Mouse (Mus musculus) intestine, postnatal 0 days (tissue): ENCODE data around the gene Mepce. TPM values are rescaled to one million over a fixed set of nuclear protein-coding genes. Genes with fewer than 3 reads are reported as not detected.
A peak's percentile ranks its signal among the peaks of the same experiment; 100 is the strongest.

Experiments used
- ATAC-seq: fragments of 200-750 bp; cut with Nextera tagmentation; 2 replicates; pipeline ENCODE4 v1.8.0; 2017; ENCODE audit warnings: mild to moderate bottlenecking, moderate TSS enrichment, moderate library complexity
- H3K27ac ChIP-seq: fragments of 300-500 bp; sonication (generic); 2 replicates; pipeline ENCODE4 v1.5.1; 2014; ENCODE audit warnings: mild to moderate bottlenecking, low read depth, low read length, moderate library complexity
- H3K27me3 ChIP-seq: fragments of 300-500 bp; sonication (generic); replicated peaks from 2 replicates; pipeline ENCODE4 v1.6.1; 2014; ENCODE audit warnings: low read length, mixed read lengths; ENCODE audit not compliant: control insufficient read depth, insufficient read depth
- H3K36me3 ChIP-seq: fragments of 300-500 bp; sonication (generic); 2 replicates; pipeline ENCODE4 v1.6.1; 2014; ENCODE audit warnings: mild to moderate bottlenecking, moderate library complexity; ENCODE audit not compliant: control insufficient read depth, insufficient read depth
- H3K4me1 ChIP-seq: fragments of 300-500 bp; sonication (generic); replicated peaks from 2 replicates; pipeline ENCODE4 v1.6.1; 2014; ENCODE audit warnings: antibody characterized with exemption, low read length, mixed read lengths; ENCODE audit not compliant: control insufficient read depth, insufficient read depth
- H3K4me2 ChIP-seq: fragments of 300-500 bp; sonication (generic); replicated peaks from 2 replicates; pipeline ENCODE4 v1.6.1; 2014; ENCODE audit warnings: low read depth, mild to moderate bottlenecking, moderate library complexity
- H3K4me3 ChIP-seq: fragments of 300-500 bp; sonication (generic); 2 replicates; pipeline ENCODE4 v1.5.1; 2014; ENCODE audit warnings: low read depth, low read length
- H3K9ac ChIP-seq: fragments of 300-500 bp; sonication (generic); 2 replicates; pipeline ENCODE4 v1.6.1; 2014; ENCODE audit warnings: mild to moderate bottlenecking, low read depth, low read length
- H3K9me3 ChIP-seq: fragments of 300-500 bp; sonication (generic); 2 replicates; pipeline ENCODE4 v1.6.1; 2016; ENCODE audit warnings: mixed run types; ENCODE audit not compliant: control insufficient read depth
- CTCF ChIP-seq: sonication (generic); IDR thresholded peaks from 2 replicates; pipeline ENCODE4 v1.5.1; 2016; ENCODE audit warnings: low read depth, mild to moderate bottlenecking, control low read depth, antibody characterized with exemption, moderate library complexity
- whole genome bisulfite sequencing: fragments of 180-500 bp; shearing (Covaris S2); extraction: QIAGEN DNeasy Blood & Tissue Kit; methylation state at CpG from one replicate; pipeline ENCODE4 v1.1.7; 2014; 5-methylcytosine and 5-hydroxymethylcytosine counted together
- polyA plus RNA-seq: library from polyadenylated mRNA; unstranded; fragments of >200 nt; fragmentation: Nextera tagmentation; extraction: Ambion mirVana; gene quantifications from 2 replicates; pipeline ENCODE4 v1.2.1, GENCODE M21; 2015

The Mepce gene
- polyA plus RNA-seq, 1 experiment from 2014 or later = 10.8 TPM

DNA sequence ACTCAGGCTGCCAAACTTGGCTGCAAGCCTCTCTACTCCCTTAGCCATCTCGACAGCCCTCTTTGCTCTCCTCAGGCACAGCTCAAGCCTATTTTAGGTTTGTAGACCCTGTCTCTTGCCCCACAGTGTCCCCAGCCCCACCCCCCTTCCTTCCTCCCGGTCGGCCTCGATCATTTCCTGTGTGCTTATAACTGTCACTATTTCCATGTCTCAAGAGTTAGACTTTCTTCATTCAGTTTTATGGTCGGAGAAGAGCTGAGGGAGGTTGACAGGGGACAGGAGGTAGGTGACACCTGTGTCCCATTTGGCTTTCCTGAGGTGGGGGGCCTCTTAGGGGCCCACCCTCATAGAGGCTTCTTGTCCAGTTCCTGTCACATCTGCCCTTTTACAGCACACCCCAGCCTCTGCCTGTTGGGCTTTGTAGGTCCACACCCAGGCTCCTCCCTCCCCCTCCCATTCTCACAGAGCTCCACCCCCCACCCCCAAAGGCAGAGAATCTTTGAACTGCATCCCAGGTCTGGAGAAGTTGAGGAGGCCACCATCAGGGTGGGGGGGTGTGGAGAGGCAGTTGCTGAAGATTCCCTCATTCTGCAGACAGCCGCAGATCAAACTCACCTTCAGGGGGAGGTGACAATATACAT, 38.1 kb downstream of the Mepce start:
- TF ChIP-seq CTCF = no peak
- H3K9ac ChIP-seq = peak overlapping the region; percentile 31; the same call in 1 of the 2 replicates
- no peak for ATAC-seq
- peak overlapping the region; percentile 95 for H3K4me2 ChIP-seq
- peaks cover 8% of the 10 kb centered on the region; the same call in 1 of the 2 replicates for H3K4me1 ChIP-seq
- 47% methylated on average over 6 of the region's 6 CpGs for WGBS
- no peaks in the 10 kb centered on the region for H3K27me3 ChIP-seq
- H3K27ac ChIP-seq = 0 out of 2 replicates have a peak overlapping the region, but pooled peaks have one; percentile 5
- H3K36me3 ChIP-seq = peaks cover 43% of the 10 kb centered on the region
- no peaks in the 10 kb centered on the region for H3K9me3 ChIP-seq
- H3K4me3 ChIP-seq = no peak overlapping the region

DNA sequence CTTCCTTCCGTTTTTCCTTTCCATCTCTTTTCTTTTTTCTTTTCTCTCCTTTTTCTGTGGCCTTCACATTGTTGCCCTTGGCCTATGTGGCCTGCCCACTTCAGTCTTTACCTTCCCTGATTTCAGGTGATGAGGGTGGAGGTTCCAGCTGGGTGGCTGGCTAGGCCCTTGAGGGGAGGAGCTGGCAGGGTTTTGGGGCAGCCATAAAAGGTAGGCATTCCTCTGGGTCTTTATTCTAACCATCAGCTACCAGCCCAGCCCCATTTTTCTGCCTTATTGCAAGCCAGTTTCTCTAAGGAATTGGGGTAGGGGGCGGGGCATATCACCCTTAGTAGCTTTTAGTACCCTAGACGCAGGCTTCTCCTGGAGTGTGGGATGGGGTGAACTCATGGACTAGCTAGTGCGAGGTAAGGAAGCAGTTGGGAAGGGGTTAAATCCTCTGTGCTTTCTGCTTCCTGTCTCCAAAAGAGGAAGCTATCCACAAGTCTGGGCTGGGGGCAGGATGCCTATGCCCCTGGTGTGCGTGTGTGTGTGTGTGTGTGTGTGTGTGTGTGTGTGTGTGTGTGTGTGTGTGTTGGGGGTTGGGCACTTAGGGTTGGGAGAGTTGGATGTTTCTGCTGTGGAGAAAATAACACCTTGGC, 39.2 kb downstream of the Mepce start:
- Histone ChIP-seq H3K27me3 (no peaks in the 10 kb centered on the region), H3K4me3 (peak overlapping the region; percentile 82), H3K36me3 (peaks cover 33% of the 10 kb centered on the region), H3K27ac (peak overlapping the region; percentile 5; the same call in 1 of the 2 replicates), H3K4me1 (peaks cover 8% of the 10 kb centered on the region; the same call in 1 of the 2 replicates), H3K4me2 (peak overlapping the region; percentile 95), H3K9me3 (no peaks in the 10 kb centered on the region), H3K9ac (no peak overlapping the region)
- ATAC-seq = no peak
- no peak for TF ChIP-seq CTCF
- 24% methylated on average over 5 of the region's 5 CpGs for WGBS

DNA sequence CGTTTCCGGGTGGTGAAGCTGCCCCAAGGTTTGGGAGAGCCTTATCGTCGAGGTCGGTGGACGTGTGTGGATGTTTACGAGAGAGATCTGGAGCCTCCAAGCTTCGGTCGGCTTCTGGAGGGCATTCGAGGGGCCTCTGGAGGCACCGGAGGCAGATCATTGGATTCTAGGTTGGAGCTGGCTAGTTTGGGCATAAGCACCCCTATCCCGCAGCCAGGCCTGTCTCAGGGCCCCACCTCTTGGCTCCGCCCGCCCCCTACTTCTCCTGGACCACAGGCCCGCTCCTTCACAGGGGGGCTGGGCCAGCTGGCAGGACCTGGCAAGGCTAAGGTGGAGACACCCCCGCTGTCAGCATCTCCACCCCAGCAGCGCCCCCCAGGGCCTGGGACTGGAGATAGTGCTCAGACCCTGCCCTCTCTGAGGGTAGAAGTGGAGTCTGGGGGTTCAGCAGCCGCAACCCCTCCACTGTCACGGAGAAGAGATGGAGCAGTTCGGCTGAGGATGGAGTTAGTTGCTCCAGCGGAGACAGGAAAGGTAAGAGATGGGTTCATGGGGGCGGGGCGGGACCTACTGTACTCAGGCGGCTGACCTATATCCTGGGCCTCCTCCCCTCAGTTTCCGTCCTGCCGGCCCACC, 40.0 kb downstream of the Mepce start:
- TF ChIP-seq CTCF = peak; percentile 47
- no peak for ATAC-seq
- H3K27ac ChIP-seq = peak overlapping the region; percentile 98
- peak overlapping the region; percentile 82 for H3K4me3 ChIP-seq
- peak overlapping the region; percentile 86 for H3K9ac ChIP-seq
- no peaks in the 10 kb centered on the region for H3K9me3 ChIP-seq
- H3K36me3 ChIP-seq = peaks cover 25% of the 10 kb centered on the region
- H3K4me2 ChIP-seq = peak overlapping the region; percentile 95
- H3K27me3 ChIP-seq = no peaks in the 10 kb centered on the region
- peaks cover 8% of the 10 kb centered on the region; the same call in 1 of the 2 replicates for H3K4me1 ChIP-seq
- 3% methylated on average over 26 of the region's 26 CpGs for WGBS

DNA sequence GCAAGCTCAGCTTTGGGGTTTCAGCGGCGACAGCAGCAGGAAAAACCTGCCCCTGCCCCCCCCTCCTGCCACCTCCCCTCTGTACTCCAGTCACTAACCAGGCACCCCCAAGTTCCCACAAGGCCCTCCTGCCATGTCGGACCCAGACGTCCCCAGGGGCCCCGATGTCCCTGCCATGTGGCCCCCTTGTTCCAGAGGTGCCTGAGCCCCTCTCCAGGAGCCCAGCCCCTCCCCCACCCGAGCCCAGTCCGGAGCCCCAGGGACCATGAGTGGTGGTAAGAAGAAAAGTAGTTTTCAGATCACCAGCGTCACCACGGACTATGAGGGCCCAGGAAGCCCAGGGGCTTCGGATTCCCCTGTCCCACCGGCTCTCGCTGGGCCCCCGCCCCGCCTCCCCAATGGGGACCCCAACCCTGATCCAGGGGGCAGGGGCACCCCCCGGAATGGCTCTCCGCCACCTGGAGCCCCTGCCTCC, 40.6 kb downstream of the Mepce start:
- Histone ChIP-seq H3K4me3 (peak overlapping the region; percentile 82), H3K36me3 (peaks cover 20% of the 10 kb centered on the region), H3K9me3 (no peaks in the 10 kb centered on the region), H3K4me1 (peaks cover 8% of the 10 kb centered on the region; the same call in 1 of the 2 replicates), H3K4me2 (peak overlapping the region; percentile 95), H3K9ac (peak overlapping the region; percentile 86), H3K27ac (peak overlapping the region; percentile 98), H3K27me3 (no peaks in the 10 kb centered on the region)
- TF ChIP-seq CTCF = no peak
- 1% methylated on average over 16 of the region's 16 CpGs for WGBS
- no peak for ATAC-seq

DNA sequence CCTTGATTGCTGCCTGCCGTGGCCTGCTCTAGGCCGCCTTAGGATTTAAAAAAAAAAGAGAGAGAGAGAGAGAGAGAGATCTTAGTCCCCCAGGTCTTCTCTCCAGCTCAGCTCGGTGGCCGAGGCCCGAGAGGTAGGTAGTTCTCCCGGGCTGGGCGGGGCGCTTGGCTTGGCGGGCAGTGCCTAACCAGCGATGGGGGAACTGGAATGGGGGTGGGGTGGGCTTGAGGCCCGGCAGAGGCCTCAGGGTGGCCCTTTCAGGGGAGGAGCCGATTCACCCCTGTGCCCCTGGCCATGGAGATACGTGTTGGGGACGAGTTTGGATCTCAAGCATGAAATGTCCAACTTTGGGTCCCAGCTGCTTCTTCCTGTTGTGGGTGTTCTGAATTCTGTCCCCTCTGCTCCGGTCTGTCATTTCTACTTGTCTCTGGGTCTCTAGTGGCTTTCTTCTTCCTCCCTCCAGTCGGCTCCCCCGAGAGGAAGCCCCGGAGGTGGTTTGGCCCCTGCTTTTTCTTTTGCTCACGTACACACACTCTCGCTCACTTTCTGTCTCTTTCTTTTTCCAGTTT, 41.1 kb downstream of the Mepce start:
- peaks cover 8% of the 10 kb centered on the region; the same call in 1 of the 2 replicates for H3K4me1 ChIP-seq
- peak overlapping the region; percentile 82 for H3K4me3 ChIP-seq
- peak overlapping the region; percentile 86 for H3K9ac ChIP-seq
- H3K4me2 ChIP-seq = peak overlapping the region; percentile 95
- peak; percentile 19 for ATAC-seq
- H3K9me3 ChIP-seq = no peaks in the 10 kb centered on the region
- WGBS = 1% methylated on average over 20 of the region's 20 CpGs
- TF ChIP-seq CTCF = no peak
- peak overlapping the region; percentile 98 for H3K27ac ChIP-seq
- no peaks in the 10 kb centered on the region for H3K27me3 ChIP-seq
- peaks cover 15% of the 10 kb centered on the region for H3K36me3 ChIP-seq
